Mouse (Mus musculus) bone marrow macrophage, adult 2 months (primary cell): ENCODE data around the gene Gm14851. TPM values are rescaled to one million over a fixed set of nuclear protein-coding genes. Genes with fewer than 3 reads are reported as not detected.
"Not testable (repeated sequence)": the region's sequence is repeated elsewhere in the genome, so short reads cannot be mapped to it uniquely, and the experiment has no call there.

ENCODE experiments used
- H3K27ac ChIP-seq: 2 replicates; pipeline ENCODE4 v1.5.1; 2012; ENCODE audit warnings: low read depth, low read length; ENCODE audit not compliant: insufficient read depth
- H3K4me1 ChIP-seq: 2 replicates; pipeline ENCODE4 v1.6.1; 2012; ENCODE audit warnings: low read length; ENCODE audit not compliant: control insufficient read depth, insufficient read depth
- H3K4me3 ChIP-seq: 2 replicates; pipeline ENCODE4 v1.5.1; 2012; ENCODE audit warnings: mild to moderate bottlenecking, low read length, moderate library complexity; ENCODE audit not compliant: insufficient read depth
- POLR2A ChIP-seq: IDR thresholded peaks from 2 replicates; pipeline ENCODE4 v1.6.1; 2012; ENCODE audit warnings: mild to moderate bottlenecking, low read depth, low read length, borderline replicate concordance
- polyA plus RNA-seq: library from polyadenylated mRNA; stranded (reverse); fragments of >200 nt; gene quantifications from 2 replicates; pipeline ENCODE4 v1.2.4, GENCODE M21; 2012; ENCODE audit not compliant: missing spikeins, insufficient read depth, insufficient read length

Gene Gm14851
- polyA plus RNA-seq, result not detected in 2 replicates

- H3K4me1 ChIP-seq, H3K27ac ChIP-seq: not testable (repeated sequence)
Observed at GRCm38 (mm10) chr8:21095950-21096349, at the start of gene Gm14851. Gm14851 (minus strand) TSS chr8:21096050.

GRCm38 (mm10) chr8:21134342-21134741, 38.5 kb upstream of the Gm14851 start, which contains the start of gene Defa30:
Defa30 (plus strand) TSS chr8:21134642.
- H3K4me3 ChIP-seq, H3K27ac ChIP-seq, H3K4me1 ChIP-seq: not testable (repeated sequence)

More at GRCm38 (mm10) chr8:21095950-21096349, at the start of gene Gm14851:
- not testable (repeated sequence) for H3K4me3 ChIP-seq

- H3K27ac ChIP-seq, result no peak overlapping the region
- H3K4me1 ChIP-seq, result no peaks in the 10 kb centered on the region
- H3K4me3 ChIP-seq, result no peak overlapping the region
- TF ChIP-seq POLR2A, result no peak
Observed at GRCm38 (mm10) chr8:21093106-21093505, 2.7 kb downstream of the Gm14851 start.

GRCm38 (mm10) chr8:21084142-21084541, 11.7 kb downstream of the Gm14851 start, which contains the start of gene Defa25:
Defa25 (plus strand) TSS chr8:21084442.
- H3K27ac ChIP-seq, H3K4me1 ChIP-seq, H3K4me3 ChIP-seq: not testable (repeated sequence)

GRCm38 (mm10) chr8:21064738-21065137, 31.1 kb downstream of the Gm14851 start, which contains the start of gene Defa35:
Defa35 (plus strand) TSS chr8:21065038.
- not testable (repeated sequence) for H3K4me3 ChIP-seq, H3K27ac ChIP-seq, H3K4me1 ChIP-seq

GRCm38 (mm10) chr8:21054747-21055146, 41.1 kb downstream of the Gm14851 start, which contains the start of gene Defa23:
Defa23 (plus strand) TSS chr8:21055047.
- not testable (repeated sequence) for H3K4me3 ChIP-seq, H3K4me1 ChIP-seq, H3K27ac ChIP-seq

Other genes with a start within 250 kb of the Gm14851 start
- gene Defb33, start 203.4 kb downstream of the Gm14851 start, polyA plus RNA-seq, result not detected in 2 replicates
- gene Gm15056, start 193.4 kb downstream of the Gm14851 start, polyA plus RNA-seq, result not detected in 2 replicates
- not detected in 2 replicates for gene Gm6040, start 174.0 kb downstream of the Gm14851 start, polyA plus RNA-seq
- gene AY761185, start 151.3 kb downstream of the Gm14851 start, polyA plus RNA-seq, result not detected in 2 replicates
- gene Defa21, start 70.5 kb downstream of the Gm14851 start, polyA plus RNA-seq, result not detected in 2 replicates
- gene Defa23, start 41.0 kb downstream of the Gm14851 start, polyA plus RNA-seq, result not detected in 2 replicates
- not detected in 2 replicates for gene Defa35, start 31.0 kb downstream of the Gm14851 start, polyA plus RNA-seq
- not detected in 2 replicates for gene Defa25, start 11.6 kb downstream of the Gm14851 start, polyA plus RNA-seq
- not detected in 2 replicates for gene Defa30, start 38.6 kb upstream of the Gm14851 start, polyA plus RNA-seq
- not detected in 2 replicates for gene Defa22, start 66.2 kb upstream of the Gm14851 start, polyA plus RNA-seq
- gene Defa31, start 95.6 kb upstream of the Gm14851 start, polyA plus RNA-seq, result not detected in 2 replicates
- not detected in 2 replicates for gene Gm15293, start 105.5 kb upstream of the Gm14851 start, polyA plus RNA-seq
- gene Gm15292, start 153.7 kb upstream of the Gm14851 start, polyA plus RNA-seq, result not detected in 2 replicates
- not detected in 2 replicates for gene Defa27, start 219.5 kb upstream of the Gm14851 start, polyA plus RNA-seq
- gene Defa29, start 231.0 kb upstream of the Gm14851 start, polyA plus RNA-seq, result not detected in 2 replicates